Mouse (Mus musculus) heart, embryonic 16.5 days (tissue): ENCODE measurements at regions not wholly inside any gene's neighbourhood (a gene's known extent, or its start where the extent isn't known, plus 50 kb on each side); places are given as distances from the start of the nearest gene placed in this dataset.

Source experiments
- ATAC-seq: fragments of 200-750 bp; cut with Nextera tagmentation; replicated peaks from 2 replicates; pipeline ENCODE4 v1.8.0; 2017; ENCODE audit warnings: moderate number of reproducible peaks; ENCODE audit not compliant: insufficient read depth, low FRiP score; ENCODE audit errors: extremely low read depth
- H3K27ac ChIP-seq: fragments of 300-500 bp; sonication (generic); 2 replicates; pipeline ENCODE4 v1.5.1; 2014; ENCODE audit warnings: mild to moderate bottlenecking, low read length, control low read depth, moderate library complexity
- H3K27me3 ChIP-seq: fragments of 300-500 bp; sonication (generic); 2 replicates; pipeline ENCODE4 v1.6.1; 2014; ENCODE audit warnings: low read length, mixed read lengths; ENCODE audit not compliant: control insufficient read depth, insufficient read depth
- H3K36me3 ChIP-seq: fragments of 300-500 bp; sonication (generic); 2 replicates; pipeline ENCODE4 v1.6.1; 2014; ENCODE audit not compliant: control insufficient read depth, insufficient read depth
- H3K4me1 ChIP-seq: fragments of 300-500 bp; sonication (generic); 2 replicates; pipeline ENCODE4 v1.6.1; 2014; ENCODE audit warnings: low read length, mixed read lengths; ENCODE audit not compliant: control insufficient read depth, insufficient read depth
- H3K4me2 ChIP-seq: fragments of 300-500 bp; sonication (generic); 2 replicates; pipeline ENCODE4 v1.6.1; 2014; ENCODE audit warnings: low read depth, mild to moderate bottlenecking, control low read depth, low read length
- H3K4me3 ChIP-seq: fragments of 300-500 bp; sonication (generic); 2 replicates; pipeline ENCODE4 v1.5.1; 2014; ENCODE audit warnings: mild to moderate bottlenecking, control low read depth, low read length
- H3K9ac ChIP-seq: fragments of 300-500 bp; sonication (generic); 2 replicates; pipeline ENCODE4 v1.6.1; 2014; ENCODE audit warnings: low read length, control low read depth
- H3K9me3 ChIP-seq: fragments of 300-500 bp; sonication (generic); replicated peaks from 2 replicates; pipeline ENCODE4 v1.6.1; 2016; ENCODE audit warnings: low read length; ENCODE audit not compliant: control insufficient read depth
- WGBS: fragments of 180-500 bp; shearing (Covaris S2); extraction: QIAGEN DNeasy Blood & Tissue Kit; methylation state at CpG from one replicate; pipeline ENCODE4 v1.1.7; 2014; 5-methylcytosine and 5-hydroxymethylcytosine counted together

- Histone ChIP-seq H3K9me3 (no peaks in the 10 kb centered on the region), H3K4me3 (no peak overlapping the region), H3K4me1 (no peaks in the 10 kb centered on the region), H3K27me3 (no peaks in the 10 kb centered on the region), H3K9ac (no peak overlapping the region), H3K27ac (no peak overlapping the region), H3K36me3 (no peaks in the 10 kb centered on the region), H3K4me2 (no peak overlapping the region)
- WGBS = 72% methylated on average over 2 of the region's 2 CpGs
- ATAC-seq = no peak
These were observed 208.0 kb upstream of the Thbs1 start for GRCm38 (mm10) chr2:117903705-117904104.

GRCm38 (mm10) chr2:117906509-117906908 is 205.2 kb upstream of the Thbs1 start:
- Histone ChIP-seq H3K9ac (no peak overlapping the region), H3K4me2 (no peak overlapping the region), H3K9me3 (no peaks in the 10 kb centered on the region), H3K4me3 (no peak overlapping the region), H3K36me3 (no peaks in the 10 kb centered on the region), H3K4me1 (no peaks in the 10 kb centered on the region), H3K27ac (no peak overlapping the region), H3K27me3 (no peaks in the 10 kb centered on the region)
- 84% methylated on average over 2 of the region's 2 CpGs for WGBS
- ATAC-seq = no peak

DNA sequence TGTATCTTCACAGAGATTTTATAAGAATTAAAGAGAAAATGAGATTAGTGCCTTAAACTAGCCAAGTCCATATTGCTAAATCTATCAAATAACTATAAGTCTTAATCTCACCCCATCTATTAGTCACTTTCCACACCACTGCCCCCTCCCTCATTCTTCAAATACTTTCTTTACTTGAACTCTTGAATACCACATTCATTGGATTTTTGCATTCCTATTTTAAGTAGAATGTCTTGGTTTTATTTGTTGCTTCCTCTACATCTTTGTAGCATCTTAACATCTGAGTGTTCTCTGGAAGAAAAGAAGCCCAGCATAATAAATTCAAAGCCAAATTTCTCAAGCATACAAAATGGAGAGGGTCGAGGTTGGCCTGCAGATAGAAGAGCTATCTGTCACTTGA is 200.9 kb upstream of the Thbs1 start:
- no peaks in the 10 kb centered on the region for H3K4me1 ChIP-seq
- H3K4me3 ChIP-seq = no peak overlapping the region
- WGBS = 60% methylated on average over 1 of the region's 1 CpGs
- no peaks in the 10 kb centered on the region for H3K36me3 ChIP-seq
- no peak overlapping the region for H3K27ac ChIP-seq
- no peak overlapping the region for H3K4me2 ChIP-seq
- H3K9me3 ChIP-seq = no peaks in the 10 kb centered on the region
- no peak for ATAC-seq
- no peaks in the 10 kb centered on the region for H3K27me3 ChIP-seq
- no peak overlapping the region for H3K9ac ChIP-seq

DNA sequence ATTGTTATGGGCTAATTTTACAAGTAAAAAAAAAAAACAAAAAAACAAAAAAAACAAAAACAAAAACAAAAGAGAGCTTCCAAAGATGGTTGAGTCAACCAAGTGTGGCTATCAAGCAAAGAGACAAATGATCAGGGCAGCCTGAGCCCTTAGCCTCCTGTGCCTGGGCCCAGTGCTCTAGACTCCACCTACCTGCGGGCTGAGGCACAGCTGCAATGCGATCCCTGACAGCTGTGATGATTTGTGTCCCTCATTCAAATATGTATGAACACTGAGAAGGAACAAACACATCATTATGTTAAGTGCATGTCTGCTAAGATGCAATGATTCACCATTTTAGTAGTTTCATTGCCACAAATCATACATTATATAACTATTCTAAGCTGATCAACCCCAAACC is 199.0 kb upstream of the Thbs1 start:
- Histone ChIP-seq H3K9ac (no peak overlapping the region), H3K4me2 (no peak overlapping the region), H3K36me3 (no peaks in the 10 kb centered on the region), H3K4me3 (no peak overlapping the region), H3K27ac (no peak overlapping the region), H3K27me3 (no peaks in the 10 kb centered on the region), H3K4me1 (no peaks in the 10 kb centered on the region), H3K9me3 (no peaks in the 10 kb centered on the region)
- no peak for ATAC-seq
- WGBS = 61% methylated on average over 2 of the region's 2 CpGs

DNA sequence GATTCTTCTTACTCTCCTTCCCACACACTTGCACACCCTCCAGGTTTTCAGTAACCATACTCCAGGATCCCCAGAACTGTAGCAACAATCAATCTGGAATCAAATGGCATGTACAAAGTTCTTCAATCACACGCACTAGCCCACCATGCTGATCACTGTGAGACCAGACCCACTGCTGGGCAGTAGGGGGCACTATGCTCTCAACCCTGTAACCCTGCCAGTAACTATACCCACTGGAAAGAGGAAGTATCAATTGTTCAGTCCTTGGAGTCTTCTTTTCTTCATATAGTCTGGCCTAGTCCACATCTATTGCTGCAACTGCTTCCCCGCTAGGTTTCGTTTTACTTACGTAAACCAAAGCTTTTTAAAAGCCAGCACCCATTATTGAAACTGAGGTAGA is 197.8 kb upstream of the Thbs1 start:
- no peak overlapping the region for H3K4me3 ChIP-seq
- 92% methylated on average over 4 of the region's 4 CpGs for WGBS
- H3K9me3 ChIP-seq = no peaks in the 10 kb centered on the region
- H3K36me3 ChIP-seq = no peaks in the 10 kb centered on the region
- H3K27ac ChIP-seq = no peak overlapping the region
- H3K27me3 ChIP-seq = no peaks in the 10 kb centered on the region
- H3K4me1 ChIP-seq = no peaks in the 10 kb centered on the region
- ATAC-seq = no peak
- H3K9ac ChIP-seq = no peak overlapping the region
- no peak overlapping the region for H3K4me2 ChIP-seq

- Histone ChIP-seq H3K9ac (no peak overlapping the region), H3K4me3 (no peak overlapping the region), H3K9me3 (no peaks in the 10 kb centered on the region), H3K4me1 (no peaks in the 10 kb centered on the region), H3K36me3 (no peaks in the 10 kb centered on the region), H3K27ac (no peak overlapping the region), H3K27me3 (no peaks in the 10 kb centered on the region), H3K4me2 (no peak overlapping the region)
- WGBS = 75% methylated on average over 2 of the region's 2 CpGs
- ATAC-seq = no peak
These were observed 195.9 kb upstream of the Thbs1 start for GRCm38 (mm10) chr2:117915821-117916220.

GRCm38 (mm10) chr2:117917181-117917580 is 194.5 kb upstream of the Thbs1 start:
- Histone ChIP-seq H3K9ac (no peak overlapping the region), H3K4me3 (no peak overlapping the region), H3K27ac (no peak overlapping the region), H3K4me2 (no peak overlapping the region), H3K9me3 (no peaks in the 10 kb centered on the region), H3K27me3 (no peaks in the 10 kb centered on the region), H3K4me1 (no peaks in the 10 kb centered on the region), H3K36me3 (no peaks in the 10 kb centered on the region)
- 70% methylated on average over 3 of the region's 3 CpGs for WGBS
- ATAC-seq = no peak

DNA sequence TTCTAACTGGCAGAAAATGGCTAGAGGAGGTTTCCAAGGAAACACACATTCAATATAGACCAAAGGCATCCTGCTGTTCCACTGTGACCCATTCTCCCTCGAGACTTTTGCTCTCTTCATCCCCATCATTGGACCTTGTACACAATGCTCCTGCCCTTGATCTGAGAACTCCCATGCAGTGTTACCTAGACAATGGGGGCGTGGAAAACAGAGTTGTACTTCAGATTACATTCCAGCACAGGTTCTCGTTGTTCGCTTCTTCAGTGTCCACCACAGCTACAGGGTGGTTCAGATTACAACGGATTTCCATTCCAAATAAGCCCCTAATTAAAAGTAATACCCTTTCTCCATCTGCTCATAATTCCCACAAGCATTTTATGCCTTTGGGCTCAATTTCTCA is 186.8 kb upstream of the Thbs1 start:
- H3K4me2 ChIP-seq = no peak overlapping the region
- H3K4me3 ChIP-seq = no peak overlapping the region
- H3K9me3 ChIP-seq = no peaks in the 10 kb centered on the region
- no peaks in the 10 kb centered on the region for H3K27me3 ChIP-seq
- H3K27ac ChIP-seq = no peak overlapping the region
- H3K4me1 ChIP-seq = no peaks in the 10 kb centered on the region
- H3K9ac ChIP-seq = no peak overlapping the region
- H3K36me3 ChIP-seq = no peaks in the 10 kb centered on the region
- no peak for ATAC-seq
- WGBS = 67% methylated on average over 5 of the region's 5 CpGs

DNA sequence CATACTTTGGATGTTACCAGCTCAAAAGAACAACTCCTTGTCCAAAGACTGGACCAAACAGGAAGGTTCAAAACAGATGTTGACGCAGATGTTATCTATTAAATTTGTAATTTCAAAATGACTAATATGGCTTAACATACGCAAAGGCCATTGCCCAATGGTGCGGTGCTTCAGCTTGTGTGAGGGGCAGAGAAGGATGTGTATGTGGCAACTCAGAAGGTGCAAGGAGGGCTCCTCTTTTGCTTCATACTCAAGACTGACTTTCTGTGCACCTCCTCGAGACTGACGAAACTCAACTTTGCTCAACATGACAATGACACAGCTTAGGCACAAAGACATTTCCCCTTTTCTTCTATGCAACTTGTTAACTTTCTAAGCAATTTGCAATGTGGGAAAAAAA is 186.3 kb upstream of the Thbs1 start:
- no peak overlapping the region for H3K27ac ChIP-seq
- H3K4me2 ChIP-seq = no peak overlapping the region
- H3K9me3 ChIP-seq = no peaks in the 10 kb centered on the region
- no peak for ATAC-seq
- no peaks in the 10 kb centered on the region for H3K27me3 ChIP-seq
- no peak overlapping the region for H3K4me3 ChIP-seq
- H3K9ac ChIP-seq = no peak overlapping the region
- WGBS = 91% methylated on average over 5 of the region's 5 CpGs
- no peaks in the 10 kb centered on the region for H3K4me1 ChIP-seq
- no peaks in the 10 kb centered on the region for H3K36me3 ChIP-seq

GRCm38 (mm10) chr2:117928062-117928461 is 183.6 kb upstream of the Thbs1 start:
- H3K4me2 ChIP-seq = no peak overlapping the region
- no peak overlapping the region for H3K9ac ChIP-seq
- H3K27ac ChIP-seq = no peak overlapping the region
- H3K4me1 ChIP-seq = no peaks in the 10 kb centered on the region
- H3K9me3 ChIP-seq = no peaks in the 10 kb centered on the region; the same call in 1 of the 2 replicates
- no peaks in the 10 kb centered on the region for H3K27me3 ChIP-seq
- WGBS = 60% methylated on average over 6 of the region's 6 CpGs
- H3K4me3 ChIP-seq = no peak overlapping the region
- ATAC-seq = no peak
- H3K36me3 ChIP-seq = no peaks in the 10 kb centered on the region
